Comparison of ENCODE assay signal across 10 mouse cellular contexts in genomic region chr6:146136646-146137045, GRCm38 (mm10).
DNase-seq lines count a peak whose midpoint lies in the region; ATAC-seq lines count a peak whose summit lies in the region.
"Had no signal": no experiment of that assay in that cellular context is flagged by ENCODE, and none has a peak within 500 bp of the region (broad histone marks: within the 10 kb centered on the region; RNA-seq: fewer than 3 reads in every experiment).

No protein-coding gene starts in this region.

- no peaks in the 10 kb centered on the region for H3K4me1 ChIP-seq in embryonic facial prominence, embryonic 11.5 days (ENCODE audit: control insufficient read depth, insufficient read depth, low read length)
- H3K4me1 ChIP-seq in embryonic facial prominence, embryonic 10.5 days: peaks cover 26% of the 10 kb centered on the region
- peaks cover 11% of the 10 kb centered on the region for H3K4me1 ChIP-seq in forebrain, embryonic 15.5 days
- H3K4me1 ChIP-seq in neural tube, embryonic 13.5 days (replicated peaks): peaks cover 19% of the 10 kb centered on the region

- 0 out of 2 replicates have a peak, but pooled peaks have one; percentile 65 for ATAC-seq in embryonic facial prominence, embryonic 11.5 days (replicated peaks; ENCODE audit: insufficient number of reproducible peaks, low FRiP score, low TSS enrichment, low read depth)
- ATAC-seq in forebrain, embryonic 15.5 days (replicated peaks): peak; percentile 74
- ATAC-seq in neural tube, embryonic 13.5 days (ENCODE audit: low read depth): peak; percentile 83
- ATAC-seq: Patski had no signal

- H3K9me3 ChIP-seq in embryonic facial prominence, embryonic 11.5 days (replicated peaks; ENCODE audit: control insufficient read depth, low read length): no peaks in the 10 kb centered on the region
- H3K9me3 ChIP-seq in embryonic facial prominence, embryonic 10.5 days: no peaks in the 10 kb centered on the region
- H3K9me3 ChIP-seq in forebrain, embryonic 15.5 days: no peaks in the 10 kb centered on the region
- no peaks in the 10 kb centered on the region for H3K9me3 ChIP-seq in neural tube, embryonic 13.5 days
- H3K9me3 ChIP-seq: heart, embryonic 15.5 days had no signal

- no peak overlapping the region; the same call in 1 of the 2 replicates for H3K9ac ChIP-seq in embryonic facial prominence, embryonic 11.5 days (replicated peaks; ENCODE audit: low read length)
- H3K9ac ChIP-seq in forebrain, embryonic 15.5 days (replicated peaks): no peak overlapping the region
- H3K9ac ChIP-seq in neural tube, embryonic 13.5 days: peak overlapping the region; percentile 17; the same call in 1 of the 2 replicates
- H3K9ac ChIP-seq: heart, embryonic 15.5 days had no signal

- H3K27me3 ChIP-seq in embryonic facial prominence, embryonic 11.5 days (ENCODE audit: control insufficient read depth, insufficient read depth, low read length): no peaks in the 10 kb centered on the region
- no peaks in the 10 kb centered on the region for H3K27me3 ChIP-seq in embryonic facial prominence, embryonic 10.5 days (replicated peaks; ENCODE audit: low read depth, poor library complexity, severe bottlenecking)
- no peaks in the 10 kb centered on the region for H3K27me3 ChIP-seq in forebrain, embryonic 15.5 days
- H3K27me3 ChIP-seq in neural tube, embryonic 13.5 days: no peaks in the 10 kb centered on the region
- H3K27me3 ChIP-seq: heart, embryonic 15.5 days; Patski had no signal

- DNase-seq in embryonic facial prominence, embryonic 11.5 days (ENCODE audit: low spot score): no peak
- DNase-seq in embryonic facial prominence, embryonic 10.5 days (ENCODE audit: low spot score): no peak
- DNase-seq in layer of hippocampus, adult 8-10 months (ENCODE audit: low spot score in 2 of 2): peak; percentile 52 to 70
- no peak for DNase-seq in adrenal gland, adult 2 months
- DNase-seq in embryo, embryonic 9.5 days (ENCODE audit: extremely low spot score): no peak
- DNase-seq in adrenal gland, adult 8-10 months: no peak

- no peak overlapping the region for H3K4me3 ChIP-seq in embryonic facial prominence, embryonic 11.5 days (ENCODE audit: low read depth, low read length)
- no peak overlapping the region for H3K4me3 ChIP-seq in embryonic facial prominence, embryonic 10.5 days
- H3K4me3 ChIP-seq in forebrain, embryonic 15.5 days: no peak overlapping the region
- no peak overlapping the region for H3K4me3 ChIP-seq in neural tube, embryonic 13.5 days
- H3K4me3 ChIP-seq: heart, embryonic 15.5 days had no signal

- H3K27ac ChIP-seq in embryonic facial prominence, embryonic 11.5 days (replicated peaks; ENCODE audit: low read depth, low read length): no peak overlapping the region
- H3K27ac ChIP-seq in embryonic facial prominence, embryonic 10.5 days (replicated peaks): no peak overlapping the region
- no peak overlapping the region for H3K27ac ChIP-seq in forebrain, embryonic 15.5 days (replicated peaks)
- 0 out of 2 replicates have a peak overlapping the region, but pooled peaks have one; percentile 18 for H3K27ac ChIP-seq in neural tube, embryonic 13.5 days (replicated peaks)
- H3K27ac ChIP-seq: heart, embryonic 15.5 days had no signal

- 50% methylated on average over 4 of the region's 4 CpGs for WGBS in embryonic facial prominence, embryonic 11.5 days
- 51% methylated on average over 4 of the region's 4 CpGs for WGBS in embryonic facial prominence, embryonic 10.5 days
- WGBS in forebrain, embryonic 15.5 days: 20% methylated on average over 4 of the region's 4 CpGs
- WGBS in neural tube, embryonic 13.5 days: 19% methylated on average over 4 of the region's 4 CpGs

- no peaks in the 10 kb centered on the region for H3K36me3 ChIP-seq in embryonic facial prominence, embryonic 11.5 days (replicated peaks; ENCODE audit: control insufficient read depth, insufficient read depth, low read depth, low read length)
- H3K36me3 ChIP-seq in embryonic facial prominence, embryonic 10.5 days (replicated peaks): no peaks in the 10 kb centered on the region
- H3K36me3 ChIP-seq in forebrain, embryonic 15.5 days: no peaks in the 10 kb centered on the region
- H3K36me3 ChIP-seq in neural tube, embryonic 13.5 days: no peaks in the 10 kb centered on the region
- H3K36me3 ChIP-seq: heart, embryonic 15.5 days had no signal

- no peak overlapping the region for H3K4me2 ChIP-seq in embryonic facial prominence, embryonic 11.5 days (ENCODE audit: low read depth, low read length)
- H3K4me2 ChIP-seq in forebrain, embryonic 15.5 days (replicated peaks): no peak overlapping the region
- H3K4me2 ChIP-seq in neural tube, embryonic 13.5 days: peak overlapping the region; percentile 11; the same call in 1 of the 2 replicates
- H3K4me2 ChIP-seq: heart, embryonic 15.5 days had no signal

Comparison
In these comparisons a context has a peak if more than half of its experiments do, and no peak if none do; other contexts are left out.
1. DNase-seq: peak in layer of hippocampus, adult 8-10 months (2 of 2); none in embryonic facial prominence, embryonic 11.5 days (single experiment), embryonic facial prominence, embryonic 10.5 days (single experiment), adrenal gland, adult 2 months (single experiment), embryo, embryonic 9.5 days (single experiment) and adrenal gland, adult 8-10 months (single experiment).
2. Peak in every context shown above with its lines, with median percentiles within 50 percentile points of each other: ATAC-seq.